Mouse (Mus musculus): ENCODE measurements around the gene Pqlc2.

- TF ChIP-seq CTCF (IDR thresholded peaks at IDR 0.05; ENCODE audit: low read depth, low read length) (no peak), POLR2A (IDR thresholded peaks at IDR 0.05; ENCODE audit: extremely low read depth, insufficient read depth, low read length) (no peak)
Observed at GRCm38 (mm10) chr4:139280530-139280929, 30.0 kb downstream of the Pqlc2 start.

All from liver, adult 2 months (tissue).